Mouse (Mus musculus) forebrain, embryonic 10.5 days (tissue): ENCODE results near the gene Olfr877. TPM values are rescaled to one million over a fixed set of nuclear protein-coding genes. Genes with fewer than 3 reads are reported as not detected.

Source experiments
- DNase-seq: peaks from one replicate; pipeline ENCODE4 v3.0.0-alpha.2; 2017; ENCODE audit warnings: low spot score; ENCODE audit errors: extremely low spot score
- H3K27ac ChIP-seq: fragments of 300-500 bp; sonication (generic); 2 replicates; pipeline ENCODE4 v1.5.1; 2016; ENCODE audit warnings: mild to moderate bottlenecking
- H3K27me3 ChIP-seq: fragments of 300-500 bp; sonication (generic); 2 replicates; pipeline ENCODE4 v1.6.1; 2016; ENCODE audit warnings: mild to moderate bottlenecking; ENCODE audit not compliant: poor library complexity, severe bottlenecking
- H3K36me3 ChIP-seq: fragments of 300-500 bp; sonication (generic); replicated peaks from 2 replicates; pipeline ENCODE4 v1.6.1; 2016; ENCODE audit warnings: mild to moderate bottlenecking, moderate library complexity
- H3K4me1 ChIP-seq: fragments of 300-500 bp; sonication (generic); 2 replicates; pipeline ENCODE4 v1.6.1; 2016
- H3K4me3 ChIP-seq: fragments of 300-500 bp; sonication (generic); 2 replicates; pipeline ENCODE4 v1.5.1; 2016; ENCODE audit warnings: mild to moderate bottlenecking, moderate library complexity
- H3K9me3 ChIP-seq: fragments of 300-500 bp; sonication (generic); 2 replicates; pipeline ENCODE4 v1.6.1; 2016; ENCODE audit warnings: mild to moderate bottlenecking, moderate library complexity
- WGBS: fragments of 180-500 bp; shearing (Covaris S2); methylation state at CpG from one replicate; pipeline ENCODE4 v1.1.7; 2016; 5-methylcytosine and 5-hydroxymethylcytosine counted together
- polyA plus RNA-seq: library from polyadenylated mRNA; unstranded; fragments of >200 nt; fragmentation: Nextera tagmentation; extraction: Ambion mirVana; gene quantifications from 2 replicates; pipeline ENCODE4 v1.2.1, GENCODE M21; 2016

Gene Olfr877
- polyA plus RNA-seq, 1 experiment from 2014 or later, result not detected

GRCm38 (mm10) chr9:37905555-37905954 is 51.5 kb downstream of the Olfr877 start:
- H3K36me3 ChIP-seq, result no peaks in the 10 kb centered on the region
- no peak overlapping the region for H3K27ac ChIP-seq
- whole genome bisulfite sequencing, result 77% methylated on average over 3 of the region's 3 CpGs
- no peak for DNase-seq
- no peaks in the 10 kb centered on the region for H3K9me3 ChIP-seq
- H3K27me3 ChIP-seq, result no peaks in the 10 kb centered on the region
- H3K4me1 ChIP-seq, result no peaks in the 10 kb centered on the region
- no peak overlapping the region for H3K4me3 ChIP-seq

Other genes starting within 250 kb of the Olfr877 start
- 14.0 and 16.3 TPM in 2 replicates for gene Spa17, start 240.5 kb upstream of the Olfr877 start, polyA plus RNA-seq
- gene Tbrg1, start 197.0 kb upstream of the Olfr877 start, polyA plus RNA-seq, result 125 and 129 TPM in 2 replicates
- gene Panx3, start 185.0 kb upstream of the Olfr877 start, polyA plus RNA-seq, result not detected in 2 replicates
- gene Olfr160, start 138.0 kb upstream of the Olfr877 start, polyA plus RNA-seq, result not detected in 2 replicates
- gene Olfr874, start 109.2 kb upstream of the Olfr877 start, polyA plus RNA-seq, result not detected in 2 replicates
- gene Olfr875, start 82.4 kb upstream of the Olfr877 start, polyA plus RNA-seq, result not detected in 2 replicates
- not detected in 2 replicates for gene Olfr876, start 51.2 kb upstream of the Olfr877 start, polyA plus RNA-seq
- gene Olfr145, start 42.5 kb downstream of the Olfr877 start, polyA plus RNA-seq, result not detected in 2 replicates
- gene Olfr878, start 63.6 kb downstream of the Olfr877 start, polyA plus RNA-seq, result not detected in 2 replicates
- not detected in 2 replicates for gene Olfr881, start 137.6 kb downstream of the Olfr877 start, polyA plus RNA-seq
- gene Olfr883, start 171.5 kb downstream of the Olfr877 start, polyA plus RNA-seq, result not detected in 2 replicates
- not detected in 2 replicates for gene Olfr884, start 192.3 kb downstream of the Olfr877 start, polyA plus RNA-seq
- gene Olfr885, start 207.1 kb downstream of the Olfr877 start, polyA plus RNA-seq, result not detected in 2 replicates
- not detected in 2 replicates for gene Olfr887, start 229.8 kb downstream of the Olfr877 start, polyA plus RNA-seq